8 mouse cellular contexts compared by ENCODE assay signal in the genomic region with DNA sequence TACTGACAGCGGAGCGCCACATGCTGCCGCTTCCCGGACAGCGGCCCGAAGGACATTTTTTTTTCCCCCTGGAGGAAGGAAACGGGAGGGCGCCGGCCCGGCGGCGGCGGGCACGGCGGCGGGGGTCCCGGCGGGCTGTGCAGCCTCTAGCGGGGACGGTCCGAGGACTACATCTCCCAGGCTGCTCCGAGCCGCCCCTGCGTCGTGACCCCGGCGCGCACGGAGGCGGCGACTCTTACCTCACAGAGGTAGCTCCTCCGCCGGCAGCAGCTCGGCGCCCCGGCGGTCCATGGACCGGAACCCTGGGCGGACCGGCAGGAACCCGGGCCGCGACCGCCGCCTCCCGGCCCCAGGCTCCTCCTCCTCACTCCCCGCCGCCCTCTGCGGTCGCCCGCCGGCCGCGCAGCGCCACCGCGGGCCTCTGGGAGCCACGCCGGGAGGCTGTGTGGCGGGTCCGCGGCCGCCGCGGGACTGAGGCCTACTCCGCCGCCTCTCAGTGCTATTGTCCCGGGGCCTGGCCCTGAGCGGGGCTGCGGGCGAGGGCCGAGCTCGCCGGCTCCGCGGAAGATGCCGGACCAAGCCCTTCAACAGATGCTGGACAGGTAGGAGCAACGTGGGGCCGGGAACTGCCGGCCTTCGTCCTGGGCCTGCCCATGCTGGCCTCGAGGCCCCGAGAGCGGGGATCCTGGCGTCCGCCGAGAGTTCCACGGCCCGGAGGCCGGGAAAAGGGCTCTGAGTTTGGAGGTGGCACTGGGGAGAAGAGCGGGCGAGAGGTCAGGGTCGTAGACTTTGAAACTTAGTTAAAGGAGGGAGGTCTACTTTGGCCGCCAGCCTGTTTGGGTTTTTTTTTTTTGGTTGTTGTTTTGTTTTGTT. TPM values are rescaled to one million over a fixed set of nuclear protein-coding genes. Genes with fewer than 3 reads are reported as not detected.
A peak's percentile ranks its signal among the peaks of the same experiment; 100 is the strongest.
DNase-seq lines count a peak whose midpoint lies in the region; ATAC-seq lines count a peak whose summit lies in the region.

Gene March5, plus strand, starts transcription at position 241 of the 873 bp plus-strand sequence.

- peaks cover 17% of the 10 kb centered on the region for H3K36me3 ChIP-seq in hindbrain, embryonic 15.5 days

- no peaks in the 10 kb centered on the region for H3K9me3 ChIP-seq in hindbrain, embryonic 15.5 days

- peak within 1 kb of the TSS; percentile 81 for H3K27ac ChIP-seq in hindbrain, embryonic 15.5 days (replicated peaks)

- peak; percentile 98 for ATAC-seq in hindbrain, embryonic 15.5 days (ENCODE audit: low FRiP score, low read depth)

- peak; percentile 57 for DNase-seq in WW6 (ENCODE audit: low read depth, low spot score)
- DNase-seq in cerebellum, postnatal 36 days, result peak; percentile 84 to 90
- peak; percentile 90 for DNase-seq in gastrocnemius, adult 18-20 months (ENCODE audit: low spot score)
- DNase-seq in left cerebral cortex, adult 11 months (ENCODE audit: low spot score), result peak; percentile 79
- peak; percentile 93 for DNase-seq in lung, postnatal 36 days
- DNase-seq in retina, postnatal 1 day, result peak; percentile 93
- peak; percentile 88 for DNase-seq in thymus, postnatal 4 days

- no peaks in the 10 kb centered on the region for H3K27me3 ChIP-seq in hindbrain, embryonic 15.5 days

- WGBS in hindbrain, embryonic 15.5 days, result under 1% methylated on average over 92 of the region's 94 CpGs

- H3K4me2 ChIP-seq in hindbrain, embryonic 15.5 days, result peak within 1 kb of the TSS; percentile 77

- H3K9ac ChIP-seq in hindbrain, embryonic 15.5 days, result peak within 1 kb of the TSS; percentile 94

- H3K4me1 ChIP-seq in hindbrain, embryonic 15.5 days (replicated peaks), result peaks cover 20% of the 10 kb centered on the region

- peak within 1 kb of the TSS; percentile 86 for H3K4me3 ChIP-seq in hindbrain, embryonic 15.5 days

RNA-seq across cellular contexts. Expression of gene March5, which starts in this region (rescaled TPM):
- 10 to 100 TPM; 74.3 to 83.1 TPM for total RNA-seq in gastrocnemius, adult 18-20 months (2021)
- polyA plus RNA-seq in hindbrain, embryonic 15.5 days (2015; fragmentation: Nextera tagmentation; extraction: Ambion mirVana), result 101 and 104 TPM in 2 replicates

Comparison
In these comparisons a context has a peak if more than half of its experiments do, and no peak if none do; other contexts are left out.
1. Peak in every context shown above with its lines: DNase-seq, ATAC-seq, H3K4me3 ChIP-seq and H3K27ac ChIP-seq.